In genomic region chr15:79357036-79357911, GRCm38 (mm10) we compare ENCODE assay signal across 8 mouse cellular contexts. TPM values are rescaled to one million over a fixed set of nuclear protein-coding genes. Genes with fewer than 3 reads are reported as not detected.
DNase-seq lines count a peak whose midpoint lies in the region; ATAC-seq lines count a peak whose summit lies in the region.

No protein-coding gene starts in this region.

- H3K9me3 ChIP-seq in embryonic facial prominence, embryonic 10.5 days: no peaks in the 10 kb centered on the region
- H3K9me3 ChIP-seq in heart, embryonic 12.5 days (replicated peaks): no peaks in the 10 kb centered on the region
- no peaks in the 10 kb centered on the region for H3K9me3 ChIP-seq in kidney, embryonic 14.5 days (ENCODE audit: control insufficient read depth, low read length)
- H3K9me3 ChIP-seq in liver, embryonic 16.5 days (replicated peaks; ENCODE audit: control insufficient read depth, low read length): no peaks in the 10 kb centered on the region
- H3K9me3 ChIP-seq in stomach, embryonic 14.5 days (ENCODE audit: control insufficient read depth, low read depth, low read length): no peaks in the 10 kb centered on the region

- H3K27me3 ChIP-seq in embryonic facial prominence, embryonic 10.5 days (replicated peaks; ENCODE audit: low read depth, poor library complexity, severe bottlenecking): peaks cover 37% of the 10 kb centered on the region
- no peaks in the 10 kb centered on the region for H3K27me3 ChIP-seq in heart, embryonic 12.5 days (replicated peaks)
- H3K27me3 ChIP-seq in kidney, embryonic 14.5 days (ENCODE audit: control insufficient read depth, insufficient read depth, low read length): no peaks in the 10 kb centered on the region
- H3K27me3 ChIP-seq in liver, embryonic 16.5 days (ENCODE audit: control insufficient read depth, insufficient read depth, low read depth, low read length): peaks cover 7% of the 10 kb centered on the region; the same call in 1 of the 2 replicates
- H3K27me3 ChIP-seq in stomach, embryonic 14.5 days (ENCODE audit: control insufficient read depth, insufficient read depth, low read length): no peaks in the 10 kb centered on the region

- under 1% methylated on average over 77 of the region's 77 CpGs for WGBS in embryonic facial prominence, embryonic 10.5 days
- under 1% methylated on average over 64 of the region's 77 CpGs for WGBS in heart, embryonic 12.5 days
- under 1% methylated on average over 57 of the region's 77 CpGs for WGBS in kidney, embryonic 14.5 days
- WGBS in liver, embryonic 16.5 days (ENCODE audit: insufficient replicate concordance): under 1% methylated on average over 60 of the region's 77 CpGs
- under 1% methylated on average over 77 of the region's 77 CpGs for WGBS in stomach, embryonic 14.5 days

- peak overlapping the region; percentile 81 for H3K27ac ChIP-seq in embryonic facial prominence, embryonic 10.5 days (replicated peaks)
- peak overlapping the region; percentile 46 for H3K27ac ChIP-seq in heart, embryonic 12.5 days (ENCODE audit: poor library complexity, severe bottlenecking)
- H3K27ac ChIP-seq in kidney, embryonic 14.5 days (ENCODE audit: low read depth, low read length): peak overlapping the region; percentile 83
- H3K27ac ChIP-seq in liver, embryonic 16.5 days (ENCODE audit: low read length): no peak overlapping the region
- peak overlapping the region; percentile 85 for H3K27ac ChIP-seq in stomach, embryonic 14.5 days (ENCODE audit: low read length)

- peak overlapping the region; percentile 74 for H3K9ac ChIP-seq in heart, embryonic 12.5 days
- H3K9ac ChIP-seq in kidney, embryonic 14.5 days (ENCODE audit: low read depth, low read length): peak overlapping the region; percentile 69
- peak overlapping the region; percentile 50 for H3K9ac ChIP-seq in liver, embryonic 16.5 days (ENCODE audit: low read depth, low read length)
- peak overlapping the region; percentile 46 for H3K9ac ChIP-seq in stomach, embryonic 14.5 days (replicated peaks; ENCODE audit: low read depth, low read length)

- ATAC-seq in heart, embryonic 12.5 days (ENCODE audit: insufficient number of reproducible peaks, low FRiP score): peak; percentile 83
- ATAC-seq in kidney, embryonic 14.5 days (ENCODE audit: low FRiP score, low TSS enrichment): peak; percentile 82
- ATAC-seq in liver, embryonic 16.5 days (ENCODE audit: low read depth): peak; percentile 83
- ATAC-seq in stomach, embryonic 14.5 days (ENCODE audit: insufficient number of reproducible peaks, insufficient read depth, low FRiP score, low read depth): peak; percentile 81

- H3K4me3 ChIP-seq in embryonic facial prominence, embryonic 10.5 days: peak overlapping the region; percentile 67
- peak overlapping the region; percentile 46 for H3K4me3 ChIP-seq in heart, embryonic 12.5 days
- H3K4me3 ChIP-seq in kidney, embryonic 14.5 days (ENCODE audit: low read length): peak overlapping the region; percentile 53
- H3K4me3 ChIP-seq in liver, embryonic 16.5 days (ENCODE audit: low read depth, low read length): peak overlapping the region; percentile 49
- H3K4me3 ChIP-seq in stomach, embryonic 14.5 days (ENCODE audit: low read depth, low read length): peak overlapping the region; percentile 42

- peak overlapping the region; percentile 95 for H3K4me2 ChIP-seq in heart, embryonic 12.5 days
- peak overlapping the region; percentile 100 for H3K4me2 ChIP-seq in kidney, embryonic 14.5 days (replicated peaks; ENCODE audit: low read depth, low read length)
- H3K4me2 ChIP-seq in liver, embryonic 16.5 days (ENCODE audit: low read depth, low read length): peak overlapping the region; percentile 66
- peak overlapping the region; percentile 99 for H3K4me2 ChIP-seq in stomach, embryonic 14.5 days (replicated peaks; ENCODE audit: low read depth, low read length)

- peak; percentile 69 to 74 for DNase-seq in cerebellum, postnatal 10 days
- DNase-seq in cerebellum, adult 9-11 months: no peak
- DNase-seq in embryonic facial prominence, embryonic 10.5 days (ENCODE audit: low spot score): peak; percentile 92
- DNase-seq in natural killer cell, adult 2 months (ENCODE audit: low spot score in 2 of 2): peak; percentile 82 to 90

- H3K36me3 ChIP-seq in embryonic facial prominence, embryonic 10.5 days (replicated peaks): peaks cover 19% of the 10 kb centered on the region
- H3K36me3 ChIP-seq in heart, embryonic 12.5 days: peaks cover 12% of the 10 kb centered on the region
- peaks cover 9% of the 10 kb centered on the region; the same call in 1 of the 2 replicates for H3K36me3 ChIP-seq in kidney, embryonic 14.5 days (ENCODE audit: control insufficient read depth, insufficient read depth, low read length)
- H3K36me3 ChIP-seq in liver, embryonic 16.5 days (ENCODE audit: control insufficient read depth, insufficient read depth): no peaks in the 10 kb centered on the region
- peaks cover 8% of the 10 kb centered on the region for H3K36me3 ChIP-seq in stomach, embryonic 14.5 days (ENCODE audit: control insufficient read depth, insufficient read depth, low read length)

- peaks cover 50% of the 10 kb centered on the region for H3K4me1 ChIP-seq in embryonic facial prominence, embryonic 10.5 days
- H3K4me1 ChIP-seq in heart, embryonic 12.5 days (replicated peaks): peaks cover 60% of the 10 kb centered on the region
- peaks cover 36% of the 10 kb centered on the region for H3K4me1 ChIP-seq in kidney, embryonic 14.5 days (ENCODE audit: control insufficient read depth, insufficient read depth, low read length)
- peaks cover 28% of the 10 kb centered on the region for H3K4me1 ChIP-seq in liver, embryonic 16.5 days (ENCODE audit: control insufficient read depth, low read depth, low read length)
- H3K4me1 ChIP-seq in stomach, embryonic 14.5 days (ENCODE audit: control insufficient read depth, insufficient read depth, low read length): peaks cover 37% of the 10 kb centered on the region

RNA-seq across cellular contexts. Expression of gene Maff, which starts 10.9 kb away (rescaled TPM):
- 1.2 and 1.8 TPM in 2 replicates for polyA plus RNA-seq in embryonic facial prominence, embryonic 10.5 days (2016; fragmentation: Nextera tagmentation; extraction: Ambion mirVana)
- 1.9 and 2.6 TPM in 2 replicates for polyA plus RNA-seq in heart, embryonic 12.5 days (2016; fragmentation: Nextera tagmentation; extraction: Ambion mirVana)
- polyA plus RNA-seq in kidney, embryonic 14.5 days (2014; fragmentation: Nextera tagmentation; extraction: Ambion mirVana): 3.4 and 3.6 TPM in 2 replicates
- 2.3 and 3.3 TPM in 2 replicates for polyA plus RNA-seq in liver, embryonic 16.5 days (2015; fragmentation: Nextera tagmentation; extraction: Ambion mirVana)
- polyA plus RNA-seq in stomach, embryonic 14.5 days (2014; fragmentation: Nextera tagmentation; extraction: Ambion mirVana): 4.2 and 6.1 TPM in 2 replicates

RNA-seq across cellular contexts. Expression of gene Pla2g6, which starts 29.1 kb away (rescaled TPM):
- 18.4 and 20.4 TPM in 2 replicates for polyA plus RNA-seq in embryonic facial prominence, embryonic 10.5 days (2016; fragmentation: Nextera tagmentation; extraction: Ambion mirVana)
- polyA plus RNA-seq in heart, embryonic 12.5 days (2016; fragmentation: Nextera tagmentation; extraction: Ambion mirVana): 12.1 and 14.4 TPM in 2 replicates
- polyA plus RNA-seq in kidney, embryonic 14.5 days (2014; fragmentation: Nextera tagmentation; extraction: Ambion mirVana): 10.9 and 17.0 TPM in 2 replicates
- polyA plus RNA-seq in liver, embryonic 16.5 days (2015; fragmentation: Nextera tagmentation; extraction: Ambion mirVana): 16.7 and 19.5 TPM in 2 replicates
- polyA plus RNA-seq in stomach, embryonic 14.5 days (2014; fragmentation: Nextera tagmentation; extraction: Ambion mirVana): 16.6 and 17.4 TPM in 2 replicates

RNA-seq across cellular contexts. Expression of gene Tmem184b, which starts 46.1 kb away (rescaled TPM):
- 57.7 and 58.9 TPM in 2 replicates for polyA plus RNA-seq in embryonic facial prominence, embryonic 10.5 days (2016; fragmentation: Nextera tagmentation; extraction: Ambion mirVana)
- polyA plus RNA-seq in heart, embryonic 12.5 days (2016; fragmentation: Nextera tagmentation; extraction: Ambion mirVana): 77.2 and 82.3 TPM in 2 replicates
- 45.8 and 63.1 TPM in 2 replicates for polyA plus RNA-seq in kidney, embryonic 14.5 days (2014; fragmentation: Nextera tagmentation; extraction: Ambion mirVana)
- 10.4 and 12.1 TPM in 2 replicates for polyA plus RNA-seq in liver, embryonic 16.5 days (2015; fragmentation: Nextera tagmentation; extraction: Ambion mirVana)
- 51.2 and 64.3 TPM in 2 replicates for polyA plus RNA-seq in stomach, embryonic 14.5 days (2014; fragmentation: Nextera tagmentation; extraction: Ambion mirVana)
